Mouse (Mus musculus) macrophage (primary cell): Measurements from ENCODE around the gene Ndufa1. TPM values are rescaled to one million over a fixed set of nuclear protein-coding genes. Genes with fewer than 3 reads are reported as not detected.

Source experiments
- polyA plus RNA-seq: library from polyadenylated mRNA; stranded (reverse); fragments of 250-400 nt; gene quantifications from 3 replicates; pipeline ENCODE4 v1.2.4, GENCODE M21; 2018; ENCODE audit warnings: inconsistent platforms

The Ndufa1 gene
- polyA plus RNA-seq, 1 experiment from 2014 or later: 332 TPM

Other genes starting within 250 kb of the Ndufa1 start
- 2.7 to 5.3 TPM (median 3.9 TPM) in 3 replicates for gene Sept6, start 199.4 kb downstream of the Ndufa1 start, polyA plus RNA-seq
- gene Sowahd, start 142.3 kb downstream of the Ndufa1 start, polyA plus RNA-seq: not detected in 3 replicates
- 127 to 644 TPM (median 571 TPM) in 3 replicates for gene Rpl39, start 105.8 kb downstream of the Ndufa1 start, polyA plus RNA-seq
- 12.7 to 28.5 TPM (median 13.0 TPM) in 3 replicates for gene Upf3b, start 80.8 kb downstream of the Ndufa1 start, polyA plus RNA-seq
- 12.2 to 23.4 TPM (median 13.1 TPM) in 3 replicates for gene Nkap, start 64.4 kb downstream of the Ndufa1 start, polyA plus RNA-seq
- not detected in 3 replicates for gene Akap14, start 22.3 kb downstream of the Ndufa1 start, polyA plus RNA-seq
- gene Rnf113a1, start 82 bp upstream of the Ndufa1 start, polyA plus RNA-seq: 1.6 to 2.0 TPM (median 1.7 TPM) in 3 replicates
- not detected in 3 replicates for gene Gm9, start 19.9 kb upstream of the Ndufa1 start, polyA plus RNA-seq
- gene Rhox1, start 31.1 kb upstream of the Ndufa1 start, polyA plus RNA-seq: not detected in 3 replicates
- not detected in 3 replicates for gene Rhox2a, start 53.8 kb upstream of the Ndufa1 start, polyA plus RNA-seq
- gene Rhox3a, start 58.8 kb upstream of the Ndufa1 start, polyA plus RNA-seq: not detected in 3 replicates
- gene Rhox4a, start 74.2 kb upstream of the Ndufa1 start, polyA plus RNA-seq: not detected in 3 replicates
- gene Rhox3a2, start 188.9 kb upstream of the Ndufa1 start, polyA plus RNA-seq: not detected in 3 replicates
- not detected in 3 replicates for gene Rhox4a2, start 199.7 kb upstream of the Ndufa1 start, polyA plus RNA-seq
- not detected in 3 replicates for gene Rhox2b, start 220.9 kb upstream of the Ndufa1 start, polyA plus RNA-seq
- gene Rhox4b, start 241.3 kb upstream of the Ndufa1 start, polyA plus RNA-seq: not detected in 3 replicates